Mouse (Mus musculus) E14TG2a.4 (cell line): ENCODE data around the gene Katnbl1.
"Not testable (repeated sequence)": the region's sequence is repeated elsewhere in the genome, so short reads cannot be mapped to it uniquely, and the experiment has no call there.

Experiments used
- CTCF ChIP-seq: conservative IDR thresholded peaks from 2 replicates; pipeline ENCODE4 v1.5.1; 2014; ENCODE audit warnings: low read length
- NANOG ChIP-seq: IDR thresholded peaks from 2 replicates; pipeline ENCODE4 v1.6.1; 2014; ENCODE audit warnings: borderline replicate concordance, low read length, mixed read lengths

DNA sequence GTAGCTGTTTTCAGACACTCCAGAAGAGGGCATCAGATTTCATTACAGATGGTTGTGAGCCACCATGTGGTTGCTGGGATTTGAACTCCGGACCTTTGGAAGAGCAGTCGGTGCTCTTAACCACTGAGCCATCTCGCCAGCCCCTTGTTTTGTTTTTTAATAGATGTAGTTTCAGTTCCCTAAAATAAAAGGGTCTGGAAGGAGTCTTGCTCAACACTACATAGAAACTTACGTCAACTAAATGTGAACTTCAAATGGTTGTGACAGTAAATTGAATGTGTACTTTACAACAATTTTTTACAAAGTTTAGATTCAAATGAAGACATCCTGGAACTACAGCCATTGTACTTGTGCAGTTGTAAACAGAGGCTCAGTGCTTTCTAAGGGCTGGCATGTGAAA, 69.0 kb downstream of the Katnbl1 start:
- not testable (repeated sequence) for TF ChIP-seq CTCF, NANOG
